Mouse (Mus musculus): ENCODE data around the gene Anapc15-ps.
"Not testable (repeated sequence)": the region's sequence is repeated elsewhere in the genome, so short reads cannot be mapped to it uniquely, and the experiment has no call there.

Gene Anapc15-ps

DNA sequence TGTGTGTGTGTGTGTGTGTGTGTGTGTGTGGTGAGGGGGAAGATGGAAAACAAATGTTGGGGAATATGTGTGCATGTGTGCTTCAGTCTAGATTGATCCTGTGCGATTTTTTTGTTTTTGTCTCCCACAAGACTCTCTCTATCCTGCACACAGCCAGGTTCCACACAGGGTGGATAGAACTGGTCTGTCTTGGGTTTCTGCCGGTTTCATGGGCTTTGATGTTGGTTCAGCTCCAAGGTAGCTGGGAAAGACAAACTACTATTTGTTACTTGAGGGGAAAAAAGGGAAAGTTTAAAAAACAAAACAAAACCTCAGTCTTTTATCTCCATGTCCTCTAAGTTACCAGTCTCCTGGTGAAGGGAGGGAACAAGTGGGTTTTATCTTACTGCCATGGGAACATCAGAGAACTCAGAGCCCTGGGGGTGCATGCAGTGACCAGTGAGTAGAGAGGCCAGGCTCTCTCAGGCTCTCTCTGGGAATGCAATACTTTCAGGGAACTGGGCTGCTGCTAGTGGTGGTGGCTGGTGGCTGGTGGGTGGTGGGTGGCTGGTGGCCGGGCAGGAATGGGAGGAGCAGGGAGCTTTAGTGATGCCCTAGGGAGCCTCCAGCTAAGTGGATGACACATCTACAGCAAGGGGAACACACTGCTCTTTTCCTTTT lies 5.8 kb downstream of the Anapc15-ps start:
- DNase-seq, result no peak

DNA sequence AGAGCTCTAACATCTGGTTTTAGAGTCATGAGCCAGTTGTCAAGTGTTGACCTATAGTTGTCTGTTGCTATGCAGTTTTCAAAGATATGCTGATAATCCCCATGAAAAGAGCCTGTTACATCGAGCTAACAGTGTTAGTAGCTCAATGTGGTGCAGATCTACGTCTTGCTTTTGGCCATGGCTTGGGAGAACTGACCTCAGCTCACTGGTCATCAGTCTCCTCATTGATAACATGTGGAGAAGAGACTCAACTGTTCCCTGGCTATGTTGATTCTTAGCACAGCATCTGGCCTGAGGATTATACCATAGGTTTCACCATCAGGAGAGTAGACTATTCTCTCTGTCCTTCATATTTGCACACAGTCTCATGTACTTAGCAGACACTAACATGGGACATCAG lies 6.5 kb downstream of the Anapc15-ps start:
- no peak for DNase-seq

DNA sequence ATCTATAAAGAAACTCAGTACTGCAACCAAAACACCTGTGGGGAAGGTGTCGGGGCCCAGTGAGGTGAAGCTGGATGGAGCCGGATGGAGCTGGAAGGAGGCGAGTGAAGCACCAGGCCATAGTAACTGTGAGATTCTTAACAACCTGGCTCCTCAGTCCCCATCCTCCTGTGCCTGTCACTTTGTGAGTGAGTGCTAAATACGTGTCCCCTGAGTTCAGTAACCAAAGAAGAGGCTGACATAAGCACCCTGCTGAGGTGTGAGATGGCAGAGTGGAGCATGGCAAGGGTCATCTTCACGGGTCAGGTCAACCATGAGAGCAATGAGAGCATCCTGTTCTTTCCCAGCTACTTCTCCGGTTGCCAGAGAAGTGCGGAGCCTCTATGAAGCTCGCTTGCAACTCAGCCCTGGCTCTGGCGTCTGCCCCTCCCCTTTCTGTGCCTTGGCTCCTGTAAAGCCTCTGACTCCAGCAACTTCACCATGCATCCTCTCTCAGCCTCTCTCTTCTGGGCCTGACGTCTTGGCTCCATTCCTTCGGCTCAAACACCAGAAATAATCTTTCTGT lies 7.7 kb downstream of the Anapc15-ps start:
- DNase-seq, result no peak

- no peak for DNase-seq
These were observed 8.6 kb downstream of the Anapc15-ps start for GRCm38 (mm10) chr10:95664613-95665012.

DNA sequence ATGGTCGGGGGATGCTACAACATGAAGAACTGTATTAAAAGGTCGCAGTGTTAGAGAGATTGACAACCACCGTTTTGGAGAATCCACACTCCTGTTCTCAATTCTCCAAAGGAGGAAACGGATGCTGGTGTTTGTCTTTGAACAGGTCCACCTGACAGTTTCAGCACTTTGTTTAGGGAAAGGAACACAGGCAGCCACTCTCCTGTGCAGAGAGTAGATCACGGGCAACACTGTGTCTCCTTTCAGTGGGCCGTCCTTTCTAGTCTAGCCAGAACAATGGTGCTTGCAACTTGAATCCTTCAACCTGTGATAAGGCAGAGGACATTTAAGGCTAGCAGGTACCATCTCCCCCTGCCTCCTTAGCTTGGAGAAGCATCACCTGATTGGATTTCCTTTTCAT lies 12.9 kb downstream of the Anapc15-ps start:
- no peak for DNase-seq

DNA sequence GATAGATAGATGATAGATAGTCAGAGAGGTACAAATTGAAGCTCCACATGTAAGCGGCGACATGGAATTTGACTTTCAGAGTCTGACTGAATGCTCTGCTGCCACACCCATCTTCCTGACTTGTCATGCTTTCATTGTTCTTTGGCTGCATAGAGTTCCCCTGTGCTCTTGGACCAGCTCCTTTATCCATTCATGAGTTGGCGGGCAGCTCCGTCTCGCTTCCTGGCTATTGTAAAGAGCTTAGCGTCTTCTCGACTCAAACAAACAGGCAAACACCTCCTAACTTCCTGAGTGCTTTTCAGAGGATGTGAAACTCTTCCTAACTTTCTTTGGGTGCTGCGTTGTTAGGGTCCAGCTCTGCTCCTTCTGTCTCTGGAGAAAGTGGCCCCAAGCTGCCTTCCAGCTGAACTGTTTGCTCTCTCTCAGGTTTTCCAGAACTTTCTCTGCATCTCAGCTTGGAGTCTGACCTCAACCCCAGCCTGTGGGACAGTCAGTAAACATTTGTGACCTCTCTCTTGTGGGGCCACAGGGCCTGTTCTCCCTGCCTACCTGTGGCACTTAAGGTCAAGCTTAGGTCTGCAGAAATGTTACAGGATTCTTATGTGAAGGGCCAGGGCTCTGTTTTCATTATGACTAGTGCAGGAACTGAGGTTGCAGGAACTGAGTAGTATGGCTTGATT lies 13.6 kb downstream of the Anapc15-ps start:
- DNase-seq, result no peak

GRCm38 (mm10) chr10:95658836-95659343 lies 14.4 kb downstream of the Anapc15-ps start:
- DNase-seq, result no peak

DNA sequence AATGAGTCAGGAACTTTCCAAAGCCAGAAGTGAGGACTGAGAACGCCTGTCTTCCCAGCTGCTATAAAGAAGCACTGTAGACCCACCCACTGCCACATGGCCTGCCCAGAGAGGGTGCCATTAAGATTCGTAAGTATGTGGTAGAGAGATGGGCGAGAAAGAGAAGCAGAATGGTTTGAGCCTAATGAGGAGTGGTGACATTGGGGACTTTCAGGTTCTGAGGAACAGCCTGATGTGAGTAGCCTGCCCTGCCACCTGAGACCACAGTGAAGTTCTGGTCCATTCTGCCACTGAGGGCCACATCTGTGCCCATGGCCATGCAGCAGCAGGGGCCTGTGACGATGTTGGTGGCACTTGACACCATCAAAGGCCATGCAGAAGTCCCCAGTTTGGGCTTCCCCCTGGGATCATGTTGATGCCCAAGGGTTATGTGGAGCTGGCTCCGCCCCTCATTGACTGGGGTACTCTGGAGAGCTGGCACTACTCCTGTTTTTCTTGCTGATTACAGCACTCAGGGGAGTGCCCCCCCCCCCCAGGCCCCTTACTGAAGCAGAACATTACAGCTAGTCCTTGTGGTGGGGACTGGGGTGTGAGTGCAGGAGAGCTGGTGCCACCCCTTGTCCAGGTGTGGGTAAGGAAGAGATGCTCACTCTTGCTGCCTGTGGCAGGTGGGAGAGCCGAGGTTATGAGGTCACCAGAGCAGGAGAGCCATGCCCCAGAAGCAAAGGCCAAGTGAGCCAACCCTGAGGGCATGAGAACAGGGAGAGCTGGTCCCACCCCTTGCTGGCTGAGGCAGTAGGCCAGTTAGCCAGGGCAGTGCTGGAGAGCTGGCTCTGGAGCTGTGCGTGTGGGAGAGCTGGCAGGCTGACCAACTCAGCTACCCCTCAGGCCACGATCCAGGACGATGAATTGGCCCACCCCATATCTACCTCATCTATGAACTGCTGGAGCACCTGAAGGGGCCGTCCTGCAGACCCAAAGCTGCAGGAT lies 16.7 kb downstream of the Anapc15-ps start:
- no peak for DNase-seq

GRCm38 (mm10) chr10:95652131-95652530 lies 21.1 kb downstream of the Anapc15-ps start:
- no peak for DNase-seq

DNA sequence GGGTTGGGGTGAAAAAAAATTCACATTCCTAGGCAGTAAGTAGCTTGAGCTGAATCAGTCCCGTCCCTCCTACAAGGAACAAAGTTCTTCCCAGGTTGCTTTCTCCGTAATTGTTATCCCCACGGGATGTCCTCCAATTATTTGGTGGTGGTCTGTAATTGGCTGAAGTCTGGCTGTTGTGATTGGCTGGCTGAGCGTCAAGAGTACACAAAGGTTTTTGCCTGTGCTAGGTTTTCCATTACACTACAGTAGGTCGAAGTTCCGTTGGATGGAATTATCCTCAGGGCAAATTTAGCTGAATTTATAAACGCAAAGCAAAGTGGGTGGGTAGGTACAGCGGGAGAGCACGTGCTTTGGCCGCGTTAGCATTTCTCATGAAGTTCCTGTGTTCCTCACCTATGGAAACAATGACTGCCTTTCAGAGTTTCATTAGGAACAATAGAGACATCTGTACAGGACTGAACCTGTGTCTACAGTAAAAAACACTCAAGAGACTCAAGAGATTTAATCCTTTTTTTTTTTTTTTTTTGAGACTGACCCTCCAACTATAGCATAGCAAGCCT lies 24.8 kb downstream of the Anapc15-ps start:
- DNase-seq, result no peak

GRCm38 (mm10) chr10:95647128-95647527 lies 26.1 kb downstream of the Anapc15-ps start:
- no peak for DNase-seq

GRCm38 (mm10) chr10:95646576-95646975 lies 26.7 kb downstream of the Anapc15-ps start:
- no peak for DNase-seq

GRCm38 (mm10) chr10:95643696-95644360 lies 29.4 kb downstream of the Anapc15-ps start:
- DNase-seq, result no peak

DNA sequence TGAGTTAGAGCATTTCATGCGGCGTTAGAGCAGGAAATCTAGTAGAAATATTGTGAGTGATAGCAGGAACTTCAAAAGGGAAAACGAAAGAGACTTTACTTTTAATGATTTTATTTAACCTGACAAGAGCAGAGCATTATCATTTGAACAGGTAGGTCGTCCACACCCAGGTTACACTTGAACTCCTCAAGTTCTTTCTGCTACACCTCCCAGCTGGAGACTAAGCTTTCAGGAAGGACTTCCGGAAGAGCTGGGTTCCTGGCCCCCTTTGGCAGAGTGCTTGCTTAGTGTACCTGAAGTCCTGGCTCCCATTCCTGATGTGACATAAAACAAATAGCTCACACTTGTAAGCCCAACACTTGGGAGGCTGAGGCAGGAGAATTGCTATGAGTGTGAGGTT lies 30.2 kb downstream of the Anapc15-ps start:
- no peak for DNase-seq

- no peak for DNase-seq
These were observed 31.9 kb downstream of the Anapc15-ps start for GRCm38 (mm10) chr10:95641335-95641734.

DNA sequence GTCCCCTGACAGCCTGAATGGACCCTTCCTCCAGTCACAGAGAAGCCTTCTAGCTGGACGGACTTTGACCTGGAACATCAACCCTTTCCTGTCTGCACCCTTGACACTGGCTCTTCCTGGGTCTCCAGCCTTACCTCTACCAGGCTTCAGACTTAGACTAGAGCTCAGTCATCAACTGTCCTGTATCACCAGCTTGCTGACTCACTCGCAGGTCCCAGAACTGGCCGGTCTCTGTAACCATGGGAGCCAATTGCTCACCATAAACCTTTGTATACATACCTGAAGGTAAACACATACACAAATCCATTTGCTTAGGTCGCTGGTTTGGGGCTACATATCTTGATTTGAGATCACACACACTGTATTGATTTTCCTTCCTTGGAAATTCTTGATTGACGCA lies 33.8 kb downstream of the Anapc15-ps start:
- no peak for DNase-seq

DNA sequence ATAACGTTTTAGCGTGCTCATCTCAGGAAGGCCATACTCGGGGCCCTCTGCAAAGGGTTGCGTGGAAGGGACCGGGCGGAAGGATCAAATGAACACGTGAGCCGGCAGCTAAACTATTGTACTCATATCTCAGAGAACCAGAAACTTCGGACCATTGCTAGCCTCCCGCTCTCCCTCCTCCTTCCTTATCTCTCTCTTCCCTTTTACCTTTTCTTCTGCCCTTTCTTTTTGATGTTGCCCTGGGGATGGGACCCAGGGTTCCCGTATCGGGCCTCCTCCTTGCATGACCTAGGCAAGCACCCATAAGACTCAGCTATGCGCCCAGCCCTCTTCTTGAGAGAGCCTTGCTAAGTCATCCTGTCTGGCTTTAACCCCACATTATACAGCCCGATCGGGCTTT lies 38.5 kb downstream of the Anapc15-ps start:
- DNase-seq, result no peak

GRCm38 (mm10) chr10:95634261-95634660 lies 39.0 kb downstream of the Anapc15-ps start:
- no peak for DNase-seq

DNA sequence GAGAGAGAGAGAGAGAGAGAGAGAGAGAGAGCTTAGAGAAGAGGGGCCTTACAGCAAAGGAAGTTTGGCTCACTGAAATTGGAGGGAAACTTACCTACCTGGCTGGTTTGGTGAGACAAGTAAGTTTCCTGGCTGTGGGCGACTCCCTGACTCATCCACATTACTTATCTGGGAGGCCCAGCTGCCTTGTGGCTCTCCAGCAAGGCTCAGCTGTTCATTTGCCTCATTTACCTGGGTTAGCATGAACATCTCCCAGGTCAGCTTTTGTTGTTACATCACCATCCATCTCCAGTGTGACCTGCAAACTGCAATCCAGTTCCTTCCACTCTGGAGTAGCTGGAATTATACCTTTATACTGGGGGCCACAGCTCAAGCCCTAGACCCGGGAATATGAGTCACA lies 41.7 kb downstream of the Anapc15-ps start:
- DNase-seq, result no peak

- no peak for DNase-seq
These were observed 42.4 kb downstream of the Anapc15-ps start for GRCm38 (mm10) chr10:95630726-95631345.

DNA sequence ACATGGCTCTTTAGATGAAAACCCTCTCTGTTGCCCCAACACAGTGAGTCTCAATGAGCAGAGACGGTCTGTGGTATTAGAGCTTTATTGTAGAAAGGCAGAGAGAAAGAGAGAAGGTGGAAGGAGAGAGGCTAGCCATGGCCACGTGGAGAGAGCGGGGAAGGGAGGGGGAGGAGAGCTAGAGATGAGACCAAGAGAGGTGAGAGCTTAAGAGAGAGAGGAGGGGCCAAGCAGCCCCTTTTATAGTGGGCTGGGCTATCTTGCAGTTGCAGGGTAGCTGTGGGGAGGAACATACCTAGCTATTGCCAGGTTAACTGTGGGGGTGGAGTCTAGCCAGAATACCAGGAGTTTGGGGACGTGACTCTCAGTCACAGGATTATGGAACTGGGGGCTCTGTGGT lies 43.1 kb downstream of the Anapc15-ps start:
- not testable (repeated sequence) for DNase-seq
